Mouse (Mus musculus) C2C12 (cell line): Measurements from ENCODE around the gene Nsun2. TPM values are rescaled to one million over a fixed set of nuclear protein-coding genes. Genes with fewer than 3 reads are reported as not detected.

Experiments used
- H3K27me3 ChIP-seq: one replicate; pipeline ENCODE4 v1.6.1; 2011; ENCODE audit not compliant: control insufficient read depth, insufficient read depth, insufficient read length
- H3K36me3 ChIP-seq: one replicate; pipeline ENCODE4 v1.6.1; 2011; ENCODE audit not compliant: control insufficient read depth, insufficient read depth
- H3K4me3 ChIP-seq: one replicate; pipeline ENCODE4 v1.5.1; 2011; ENCODE audit warnings: mild to moderate bottlenecking, control low read depth; ENCODE audit not compliant: poor library complexity, insufficient read depth, severe bottlenecking
- H3K79me2 ChIP-seq: one replicate; pipeline ENCODE4 v1.6.1; 2011; ENCODE audit not compliant: control insufficient read depth, insufficient read depth
- H3K79me3 ChIP-seq: one replicate; pipeline ENCODE4 v1.6.1; 2011; ENCODE audit warnings: low read depth, control low read depth
- H3ac ChIP-seq: one replicate; pipeline ENCODE3; 2011; ENCODE audit warnings: low read depth; ENCODE audit not compliant: control insufficient read depth, insufficient read length
- CEBPB ChIP-seq: IDR thresholded peaks from one replicate; pipeline ENCODE4 v1.6.1; 2011; ENCODE audit warnings: low read depth, mild to moderate bottlenecking, control low read depth, moderate library complexity
- CTCF ChIP-seq: IDR thresholded peaks from one replicate; pipeline ENCODE4 v1.5.1; 2011; ENCODE audit not compliant: control insufficient read depth, insufficient read depth, insufficient read length
- FOSL1 ChIP-seq: IDR thresholded peaks from one replicate; pipeline ENCODE4 v1.8.0; 2011; ENCODE audit warnings: mild to moderate bottlenecking, low read length; ENCODE audit not compliant: poor library complexity, insufficient read depth, severe bottlenecking
- MAX ChIP-seq: IDR thresholded peaks from one replicate; pipeline ENCODE4 v1.6.1; 2011; ENCODE audit warnings: mild to moderate bottlenecking, control low read depth
- MYOD1 ChIP-seq: IDR thresholded peaks from one replicate; pipeline ENCODE4 v1.6.1; 2011; ENCODE audit warnings: low read depth; ENCODE audit not compliant: control insufficient read depth, insufficient read length
- MYOG ChIP-seq: IDR thresholded peaks from one replicate; pipeline ENCODE4 v1.6.1; 2011; ENCODE audit not compliant: control insufficient read depth, insufficient read length; ENCODE audit errors: extremely low read depth
- USF1 ChIP-seq: IDR thresholded peaks from one replicate; pipeline ENCODE4 v1.6.1; 2011; ENCODE audit warnings: low read depth, mild to moderate bottlenecking, control low read depth, moderate library complexity
- polyA plus RNA-seq: library from polyadenylated mRNA; unstranded; fragments of >200 nt; fragmentation: generic; extraction: Trizol; gene quantifications from one replicate; pipeline ENCODE4 v1.2.1, GENCODE M21; 2012; ENCODE audit warnings: missing spikeins

Gene Nsun2
- polyA plus RNA-seq, 1 experiment, result 93.7 TPM

GRCm38 (mm10) chr13:69522161-69522791, 11.3 kb upstream of the Nsun2 start:
- peaks cover 100% of the 10 kb centered on the region for H3K79me2 ChIP-seq
- peaks cover 91% of the 10 kb centered on the region for H3K79me3 ChIP-seq
- no peak overlapping the region for H3ac ChIP-seq
- TF ChIP-seq MYOG (no peak), FOSL1 (no peak), CEBPB (no peak), CTCF (no peak), MAX (no peak), USF1 (no peak), MYOD1 (no peak)
- H3K4me3 ChIP-seq, result no peak overlapping the region
- H3K27me3 ChIP-seq, result no peaks in the 10 kb centered on the region
- no peaks in the 10 kb centered on the region for H3K36me3 ChIP-seq

DNA sequence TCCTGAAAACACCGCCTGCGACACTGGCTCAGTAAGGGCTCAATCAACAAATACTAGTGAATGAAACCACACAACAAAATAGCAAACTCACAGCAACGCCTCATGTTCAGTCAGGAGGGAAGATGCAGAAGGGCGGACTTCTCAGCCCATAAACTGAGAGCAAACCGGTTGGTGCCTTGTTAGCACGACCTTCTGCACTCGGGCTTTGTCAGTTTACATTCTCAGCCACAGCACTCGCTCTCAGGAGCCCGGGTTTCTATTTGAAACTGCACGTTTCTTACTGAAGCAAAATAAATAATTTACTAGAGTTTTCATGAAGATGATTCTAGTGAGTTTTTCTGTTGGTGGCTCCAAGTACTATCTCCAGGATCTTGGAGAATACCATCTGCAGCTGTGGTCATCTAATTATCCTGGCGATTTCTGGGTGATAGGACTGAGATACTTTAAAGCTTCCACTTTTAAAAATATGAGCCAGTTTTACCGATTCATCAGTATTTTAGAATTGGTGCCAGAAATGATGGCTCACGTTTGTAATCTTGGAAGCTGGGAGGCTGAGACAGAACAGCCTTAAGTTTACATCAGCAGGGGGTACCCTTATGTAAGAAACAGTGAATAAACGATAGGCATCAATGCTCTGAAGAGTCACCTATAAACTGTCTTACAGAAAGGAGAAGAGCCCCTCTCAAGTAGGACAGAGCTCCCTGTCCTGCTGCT, 9.9 kb upstream of the Nsun2 start:
- TF ChIP-seq FOSL1 (no peak), CTCF (no peak), CEBPB (no peak)
- no peak overlapping the region for H3ac ChIP-seq
- H3K36me3 ChIP-seq, result peaks cover 4% of the 10 kb centered on the region
- H3K79me2 ChIP-seq, result peaks cover 100% of the 10 kb centered on the region
- no peaks in the 10 kb centered on the region for H3K27me3 ChIP-seq
- peaks cover 90% of the 10 kb centered on the region for H3K79me3 ChIP-seq
- no peak overlapping the region for H3K4me3 ChIP-seq

DNA sequence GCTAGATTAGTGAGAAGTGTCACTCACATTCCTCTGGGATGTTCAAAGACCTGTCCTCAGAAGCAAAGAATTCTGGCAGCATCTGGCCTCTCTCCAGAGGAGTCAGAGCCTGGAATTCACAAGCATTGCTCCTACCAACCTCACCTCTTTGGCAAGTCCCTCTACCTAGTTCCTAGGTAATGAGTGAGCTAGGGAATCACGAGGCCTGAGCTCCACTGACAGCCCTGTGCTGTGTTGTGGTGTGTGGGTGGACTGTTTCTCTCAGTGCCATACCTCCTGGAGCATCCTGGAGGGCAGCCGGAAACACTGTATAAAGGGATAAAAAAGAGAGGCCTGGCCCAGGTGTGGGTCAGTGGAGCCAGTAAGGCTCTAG, 9.4 kb upstream of the Nsun2 start:
- H3K79me3 ChIP-seq, result peaks cover 90% of the 10 kb centered on the region
- TF ChIP-seq MYOG (no peak), CEBPB (no peak)

GRCm38 (mm10) chr13:69525867-69526266, 7.7 kb upstream of the Nsun2 start:
- Histone ChIP-seq H3K4me3 (no peak overlapping the region), H3K27me3 (no peaks in the 10 kb centered on the region), H3K36me3 (peaks cover 4% of the 10 kb centered on the region), H3K79me3 (peaks cover 94% of the 10 kb centered on the region), H3ac (no peak overlapping the region), H3K79me2 (peaks cover 100% of the 10 kb centered on the region)
- TF ChIP-seq CTCF (no peak), MYOG (no peak)

More for the DNA sequence above, 9.4 kb upstream of the Nsun2 start:
- H3K4me3 ChIP-seq, result no peak overlapping the region
- peaks cover 4% of the 10 kb centered on the region for H3K36me3 ChIP-seq
- H3K27me3 ChIP-seq, result no peaks in the 10 kb centered on the region
- no peak overlapping the region for H3ac ChIP-seq
- H3K79me2 ChIP-seq, result peaks cover 100% of the 10 kb centered on the region

DNA sequence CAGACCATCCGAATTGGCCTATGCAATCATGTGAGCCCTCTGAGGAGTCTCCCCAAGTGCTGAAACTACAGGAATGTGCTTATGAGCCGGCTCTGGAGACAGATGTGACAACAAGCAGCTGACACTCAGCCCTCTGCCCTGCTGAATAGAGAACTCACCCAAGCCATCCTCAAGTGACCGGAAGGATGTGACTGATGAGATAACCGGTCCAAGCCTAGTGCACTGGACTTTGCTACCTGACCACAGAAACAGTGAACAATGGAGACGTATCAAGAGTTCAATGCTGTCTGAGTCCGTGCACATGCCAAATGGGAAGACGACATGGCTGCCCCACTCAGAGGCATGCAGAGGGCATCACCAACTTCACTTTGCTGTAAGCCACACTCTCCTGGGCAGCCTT, 5.0 kb upstream of the Nsun2 start:
- TF ChIP-seq FOSL1 (no peak), MYOG (no peak), USF1 (no peak), CTCF (no peak), MYOD1 (no peak), CEBPB (no peak), MAX (no peak)
- Histone ChIP-seq H3K79me3 (peaks cover 94% of the 10 kb centered on the region), H3K27me3 (no peaks in the 10 kb centered on the region), H3K36me3 (peaks cover 4% of the 10 kb centered on the region), H3ac (no peak overlapping the region), H3K4me3 (no peak overlapping the region), H3K79me2 (peaks cover 100% of the 10 kb centered on the region)

DNA sequence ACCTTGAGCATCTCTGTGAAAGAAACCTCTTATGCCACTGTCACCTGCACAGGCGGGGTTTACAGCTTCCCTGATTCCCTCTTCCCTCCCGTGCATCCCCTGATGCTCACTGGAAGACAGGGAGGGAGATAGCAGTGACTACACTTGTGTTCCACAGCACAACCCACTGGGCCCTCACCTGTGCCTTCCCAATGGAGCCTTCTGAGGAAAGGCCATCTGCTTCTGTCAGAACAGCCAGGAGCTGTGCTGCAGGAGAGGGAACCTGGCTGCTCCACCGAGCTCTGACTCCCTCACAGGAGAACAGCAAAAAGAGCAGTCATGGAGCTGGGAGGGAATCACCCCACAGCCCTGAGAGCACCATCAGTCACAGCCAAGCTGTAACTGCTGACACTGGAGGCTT, 3.4 kb upstream of the Nsun2 start:
- TF ChIP-seq MYOG, result no peak
- TF ChIP-seq CTCF, result no peak
- peaks cover 81% of the 10 kb centered on the region for H3K79me3 ChIP-seq
- peaks cover 4% of the 10 kb centered on the region for H3K36me3 ChIP-seq
- no peak overlapping the region for H3K4me3 ChIP-seq
- peaks cover 90% of the 10 kb centered on the region for H3K79me2 ChIP-seq
- no peaks in the 10 kb centered on the region for H3K27me3 ChIP-seq
- no peak overlapping the region for H3ac ChIP-seq
